Mouse (Mus musculus) testis, postnatal 10 days (tissue): ENCODE data around the gene 2810408A11Rik.
"Not testable (repeated sequence)": the region's sequence is repeated elsewhere in the genome, so short reads cannot be mapped to it uniquely, and the experiment has no call there.

Source experiments
- DNase-seq: peaks from one replicate; pipeline ENCODE4 v3.0.0; 2021; ENCODE audit warnings: low spot score

The 2810408A11Rik gene

GRCm38 (mm10) chr11:69880853-69881603 lies 19.8 kb downstream of the 2810408A11Rik start, which contains the start of gene Kctd11:
Gene Kctd11, minus strand, starts transcription at chr11:69881406.
- peak; percentile 90 for DNase-seq

DNA sequence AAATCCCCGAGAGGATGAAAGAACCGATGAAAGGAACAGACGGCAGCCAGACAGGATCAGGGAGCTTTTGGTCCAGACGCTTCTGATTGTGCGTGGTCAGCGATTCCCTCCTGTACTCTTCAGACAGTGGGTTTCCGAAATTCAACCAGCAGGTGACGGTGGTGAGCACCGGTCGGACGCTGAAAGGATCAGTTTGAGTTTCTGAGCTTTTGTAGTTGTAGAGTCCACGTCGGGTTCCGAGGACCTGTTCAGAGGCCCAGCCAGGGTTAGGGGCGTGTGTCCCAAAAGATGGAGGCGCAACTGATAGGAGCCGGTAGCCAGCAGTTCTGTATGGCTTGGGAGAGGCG lies 20.3 kb downstream of the 2810408A11Rik start:
- DNase-seq, result peak; percentile 83

- DNase-seq, result no peak
Observed at GRCm38 (mm10) chr11:69879711-69880110, 21.1 kb downstream of the 2810408A11Rik start.

DNA sequence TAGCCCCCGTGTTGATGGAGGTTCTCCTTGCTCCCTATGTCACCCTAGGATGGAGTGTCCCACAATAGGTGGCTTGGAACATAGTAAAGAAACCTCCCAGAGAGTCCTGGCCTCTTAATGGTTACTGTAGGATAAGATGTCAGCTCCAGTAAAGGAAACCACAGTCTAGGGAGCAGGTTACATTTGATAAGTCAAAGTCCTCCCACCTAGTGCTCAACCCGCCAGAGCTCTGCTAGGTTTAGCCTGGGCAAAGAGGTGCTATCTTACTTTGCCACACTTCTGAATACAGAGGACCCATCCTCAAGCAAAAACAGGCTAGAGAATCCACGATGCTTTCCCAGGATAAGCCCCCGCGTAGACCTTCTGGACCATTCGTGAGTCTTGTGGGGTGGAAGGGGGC lies 21.8 kb downstream of the 2810408A11Rik start:
- no peak for DNase-seq

DNA sequence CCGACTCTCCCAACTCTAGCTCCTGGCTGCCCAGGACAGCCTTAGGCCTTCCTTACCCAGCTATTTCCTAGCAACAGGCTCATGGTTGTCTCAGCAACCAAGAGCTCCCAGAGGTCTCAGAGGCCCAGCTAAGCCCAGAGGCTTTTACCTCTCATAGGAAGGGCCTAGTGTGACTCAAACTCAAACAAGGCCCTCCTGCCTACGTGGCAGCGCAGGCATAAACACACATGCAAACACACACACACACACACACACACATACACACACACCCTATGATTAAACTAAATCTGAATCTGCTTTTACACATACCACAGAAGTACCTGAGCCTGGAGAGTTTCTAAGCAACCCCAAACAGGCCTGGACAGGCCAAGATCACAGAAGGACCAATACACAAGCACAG lies 22.4 kb downstream of the 2810408A11Rik start:
- DNase-seq, result no peak

GRCm38 (mm10) chr11:69877878-69878277 lies 22.9 kb downstream of the 2810408A11Rik start, which contains the start of gene Tmem95:
Gene Tmem95, minus strand, starts transcription at chr11:69878018.
- no peak for DNase-seq

DNA sequence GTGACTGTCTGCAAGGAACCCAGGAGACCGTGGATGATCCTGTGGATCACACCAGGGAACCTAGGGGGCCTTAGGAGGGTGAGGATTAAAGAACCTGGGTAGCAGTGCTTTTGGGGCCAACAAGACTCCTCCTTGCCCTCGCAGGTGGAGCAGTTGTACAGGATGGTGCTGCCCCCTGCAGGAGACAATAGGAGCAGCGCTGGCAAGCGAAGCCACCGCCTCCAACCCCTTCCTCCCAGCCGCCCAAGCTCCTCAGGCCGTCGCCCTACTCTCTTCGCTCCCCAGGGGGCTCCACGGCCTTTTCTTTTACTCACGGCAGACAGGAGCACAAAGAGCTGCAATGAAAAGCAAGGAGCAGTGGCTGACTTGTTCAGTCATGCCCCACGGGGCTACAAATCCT lies 23.9 kb downstream of the 2810408A11Rik start:
- peak; percentile 93 for DNase-seq

DNA sequence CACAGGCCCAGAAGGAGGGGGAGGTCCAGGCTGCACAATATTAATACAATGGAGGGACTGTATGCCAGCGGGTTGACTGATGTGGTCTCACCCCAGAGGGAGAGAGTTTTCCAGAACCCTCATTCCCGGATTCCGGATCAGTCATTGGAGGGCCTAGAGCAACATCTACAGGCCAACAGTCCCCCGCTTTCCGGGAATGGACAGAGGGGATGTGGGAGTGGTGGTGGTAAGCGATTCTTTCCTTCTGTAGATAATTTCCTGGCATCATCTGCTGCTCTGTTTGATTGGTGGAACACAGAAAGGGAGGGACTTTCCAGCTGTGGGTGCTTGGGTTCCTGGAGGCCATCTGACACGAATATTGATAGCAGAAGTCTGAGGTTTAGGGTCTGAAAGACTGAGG lies 24.6 kb downstream of the 2810408A11Rik start:
- no peak for DNase-seq

GRCm38 (mm10) chr11:69872451-69872850 lies 28.3 kb downstream of the 2810408A11Rik start:
- DNase-seq, result no peak

DNA sequence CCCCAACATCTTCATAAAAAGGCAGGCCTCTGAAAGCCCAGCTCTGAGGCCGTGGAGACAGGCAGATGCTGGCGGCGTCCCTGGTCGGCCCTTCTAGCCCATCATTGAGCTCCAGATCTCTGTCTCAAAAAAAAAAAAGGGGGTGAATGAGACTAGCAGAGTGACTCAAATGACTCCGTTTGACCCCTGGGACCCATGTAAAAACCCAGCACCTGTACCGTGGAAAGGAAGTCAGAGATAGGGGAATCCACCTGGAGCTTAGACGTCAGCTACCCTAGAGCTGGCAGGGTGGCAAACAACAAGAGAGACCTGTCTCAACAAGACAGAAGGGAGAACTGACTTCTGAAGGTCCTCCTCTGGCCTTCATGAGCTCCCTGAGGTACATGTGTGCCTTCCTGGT lies 29.0 kb downstream of the 2810408A11Rik start:
- no peak for DNase-seq

DNA sequence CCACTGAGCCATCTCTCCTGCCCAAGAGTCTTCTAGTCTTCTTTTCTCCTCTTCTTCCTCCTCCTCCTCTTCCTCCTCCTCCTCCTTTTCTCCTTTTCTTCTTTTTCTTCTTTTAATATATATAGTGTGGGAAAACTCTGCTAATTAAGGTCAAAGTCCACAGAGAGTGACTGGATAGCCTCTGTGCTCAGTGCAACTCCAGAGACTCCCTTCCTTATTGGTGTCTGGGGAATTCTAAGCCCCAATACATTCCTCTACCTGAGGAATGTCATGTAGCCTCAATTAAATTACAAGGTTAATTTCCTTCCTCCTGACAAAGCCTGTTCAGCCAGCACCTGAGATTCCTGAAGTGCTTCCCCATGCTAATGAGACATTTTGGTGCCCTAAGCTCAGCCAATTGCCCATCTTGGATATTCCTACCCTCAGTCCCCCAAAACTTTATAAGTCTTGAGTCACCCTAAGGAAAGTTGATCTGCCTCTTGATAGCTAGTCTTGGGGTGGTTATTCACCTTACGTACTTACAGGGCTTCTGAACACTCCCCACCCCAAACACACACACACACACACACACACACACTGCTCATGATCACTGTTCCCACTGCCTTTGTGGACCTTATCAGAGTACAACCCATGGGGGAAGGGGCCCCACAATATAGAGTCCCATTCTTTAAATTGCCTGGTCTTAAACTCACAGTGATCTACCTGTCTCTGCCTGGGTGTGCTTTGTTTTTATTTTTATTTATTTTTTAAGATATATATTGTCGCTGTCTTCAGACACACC lies 30.3 kb downstream of the 2810408A11Rik start:
- DNase-seq, result no peak

DNA sequence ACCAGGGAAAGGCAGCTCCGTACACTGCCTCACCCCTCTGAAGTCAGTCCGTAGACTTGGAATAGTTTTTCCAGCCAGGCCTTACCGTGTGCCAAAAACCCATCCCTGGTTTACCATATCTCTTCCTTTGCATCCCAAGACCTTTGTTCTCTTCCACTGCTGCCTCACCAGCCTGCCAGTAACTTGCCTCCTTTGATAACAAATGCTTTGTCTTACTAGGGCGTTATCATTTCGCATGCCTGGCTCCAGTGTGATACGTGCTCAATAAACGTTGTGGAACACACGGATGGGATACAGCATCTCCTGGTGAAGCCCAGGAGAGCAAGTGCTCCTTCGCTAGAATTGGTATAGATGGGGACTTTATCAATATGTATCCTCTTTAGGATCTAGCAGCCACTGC lies 33.5 kb downstream of the 2810408A11Rik start:
- no peak for DNase-seq

DNA sequence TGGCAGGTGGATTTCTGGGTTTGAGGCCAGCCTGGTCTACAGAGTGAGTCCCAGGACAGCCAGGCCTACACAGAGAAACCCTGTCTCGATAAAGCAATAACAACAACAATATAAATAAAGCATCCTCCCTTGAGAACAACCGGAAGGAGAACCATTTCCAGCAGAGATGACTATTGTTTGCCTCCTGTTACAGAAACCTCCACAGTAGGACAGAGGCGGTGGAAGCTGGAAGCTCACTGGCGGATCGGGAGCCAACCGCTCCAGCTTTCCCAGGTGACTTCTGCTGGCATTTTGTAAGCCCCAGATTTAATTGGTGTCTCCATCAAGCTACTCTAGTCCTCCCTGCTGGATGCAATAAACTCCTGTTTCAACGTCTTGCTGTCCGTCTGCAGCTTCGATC lies 35.2 kb downstream of the 2810408A11Rik start:
- DNase-seq, result no peak

DNA sequence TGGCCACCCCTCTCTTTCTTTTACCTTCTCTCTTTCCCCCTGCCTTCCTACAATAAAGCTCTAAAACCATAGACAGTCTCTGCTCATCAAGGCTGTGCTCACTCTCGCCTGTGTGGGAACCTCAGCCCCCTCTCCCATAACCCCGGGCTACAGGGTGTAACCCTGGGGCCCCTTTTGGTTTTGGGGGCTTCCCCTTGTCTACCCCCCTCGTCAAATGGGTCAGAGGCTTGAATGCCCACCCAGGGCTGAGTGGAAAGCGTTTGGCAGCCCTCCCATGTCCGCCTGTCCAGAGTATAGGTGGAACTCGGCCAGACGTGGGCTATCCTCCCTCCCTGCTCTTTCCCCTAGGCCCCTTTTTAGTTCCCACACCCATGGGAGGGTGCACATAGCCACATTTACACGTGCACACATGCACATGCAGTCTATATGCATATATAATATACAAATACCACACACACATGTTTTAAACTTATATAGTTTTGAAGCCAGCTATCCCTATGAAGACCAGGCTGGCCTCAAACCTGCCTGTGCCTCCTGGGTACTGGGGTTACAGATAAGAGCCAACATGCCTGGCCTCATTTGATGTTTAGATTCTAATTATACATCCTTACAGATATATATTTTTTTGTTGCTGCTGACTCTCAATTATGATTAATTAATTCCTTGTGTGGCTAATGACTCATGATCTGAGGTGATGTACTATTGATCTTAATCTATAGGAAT lies 36.5 kb downstream of the 2810408A11Rik start:
- DNase-seq, result no peak

- not testable (repeated sequence) for DNase-seq
Observed at GRCm38 (mm10) chr11:69863729-69864128, 37.1 kb downstream of the 2810408A11Rik start.

- DNase-seq, result no peak
Observed at GRCm38 (mm10) chr11:69858113-69858998, 42.4 kb downstream of the 2810408A11Rik start, which contains the start of gene Tnk1. Gene Tnk1, minus strand, starts transcription at chr11:69858730.

DNA sequence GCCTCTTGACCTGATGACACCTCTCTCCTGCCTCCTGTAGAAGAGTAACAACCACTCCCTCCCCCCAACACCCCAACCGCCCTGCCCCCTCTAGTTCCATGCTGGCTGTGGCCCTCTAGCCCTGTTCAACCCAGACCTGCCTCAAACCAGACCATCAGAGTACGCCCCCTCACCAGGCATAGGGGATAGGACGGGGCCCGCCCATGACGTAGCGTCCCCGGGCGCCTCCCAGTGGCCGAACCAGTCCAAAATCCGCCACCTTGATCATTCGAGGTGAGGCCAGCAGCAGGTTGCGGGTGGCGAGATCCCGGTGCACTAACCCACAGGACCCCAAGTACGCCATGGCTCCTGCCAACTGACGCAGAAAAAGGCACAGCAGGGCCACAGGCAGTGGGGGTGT lies 45.4 kb downstream of the 2810408A11Rik start:
- DNase-seq, result peak; percentile 70

- DNase-seq, result no peak
Observed at GRCm38 (mm10) chr11:69854680-69855079, 46.1 kb downstream of the 2810408A11Rik start.

- no peak for DNase-seq
Observed at GRCm38 (mm10) chr11:69853994-69854393, 46.8 kb downstream of the 2810408A11Rik start.

GRCm38 (mm10) chr11:69850754-69851153 lies 50.0 kb downstream of the 2810408A11Rik start:
- no peak for DNase-seq

GRCm38 (mm10) chr11:69849884-69850283 lies 50.9 kb downstream of the 2810408A11Rik start:
- no peak for DNase-seq
